Mouse (Mus musculus) CH12.LX (cell line): ENCODE results near the gene Gprin3.

Experiments used
- CTCF ChIP-seq, 2 experiments: IDR thresholded peaks in 1 of 2; conservative IDR thresholded peaks in 1 of 2; 2 replicates each; pipeline ENCODE4 v1.5.1; 2011 to 2012; ENCODE audit warnings: low read depth in 2 of 2, low read length in 2 of 2, improper control_type of control experiment in 1 of 2, inconsistent platforms in 1 of 2, mild to moderate bottlenecking in 1 of 2, moderate library complexity in 1 of 2
- ETS1 ChIP-seq: conservative IDR thresholded peaks from 2 replicates; pipeline ENCODE4 v1.6.1; 2012; ENCODE audit warnings: low read depth, mild to moderate bottlenecking, inconsistent platforms, low read length, improper control_type of control experiment, moderate library complexity
- MAX ChIP-seq: IDR thresholded peaks from 2 replicates; pipeline ENCODE4 v1.6.1; 2011; ENCODE audit warnings: low read length, improper control_type of control experiment
- NELFE ChIP-seq: IDR thresholded peaks from 2 replicates; pipeline ENCODE4 v1.6.1; 2011; ENCODE audit warnings: low read depth, low read length, improper control_type of control experiment
- POLR2A ChIP-seq: IDR thresholded peaks from 2 replicates; pipeline ENCODE4 v1.6.1; 2011; ENCODE audit warnings: low read depth, mild to moderate bottlenecking, improper control_type of control experiment, low read length
- USF1 ChIP-seq: IDR thresholded peaks from 2 replicates; pipeline ENCODE4 v1.6.1; 2014; ENCODE audit warnings: low read depth, mild to moderate bottlenecking, inconsistent platforms, low read length, improper control_type of control experiment

DNA sequence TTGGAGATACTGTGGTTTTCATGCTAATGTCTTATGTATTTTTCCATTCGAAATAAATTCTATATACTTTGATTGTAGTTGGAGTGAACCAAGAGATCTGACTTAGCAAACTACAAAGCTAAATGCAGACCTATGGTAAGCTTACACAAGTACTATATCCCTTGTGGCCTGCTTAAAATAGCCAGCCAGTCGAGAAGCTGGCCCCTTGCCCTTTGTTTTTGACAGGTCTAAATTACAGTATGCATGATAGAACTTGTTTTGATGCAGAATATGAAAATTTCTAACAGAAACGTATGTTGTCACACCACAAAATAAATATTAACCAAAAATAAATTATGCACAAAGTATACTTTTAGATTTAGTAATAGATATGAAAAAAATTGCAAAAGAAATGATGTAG is 9.8 kb upstream of the Gprin3 start:
- TF ChIP-seq CTCF (conservative IDR thresholded peaks at IDR 0.05 in 1 of 2, IDR thresholded peaks at IDR 0.05 in 1 of 2; ENCODE audit: low read depth in 2 of 2, low read length in 2 of 2) = no peak
- no peak for TF ChIP-seq POLR2A
- no peak for TF ChIP-seq NELFE
- TF ChIP-seq ETS1 = no peak
- no peak for TF ChIP-seq MAX
- TF ChIP-seq USF1 = no peak
